Mouse (Mus musculus) heart, embryonic 14.5 days (tissue): Measurements from ENCODE around the gene Camta1. TPM values are rescaled to one million over a fixed set of nuclear protein-coding genes. Genes with fewer than 3 reads are reported as not detected.

Experiments used
- ATAC-seq: fragments of 200-750 bp; cut with Nextera tagmentation; 2 replicates; pipeline ENCODE4 v1.8.0; 2017; ENCODE audit warnings: low read depth, moderate TSS enrichment; ENCODE audit not compliant: insufficient number of reproducible peaks, insufficient read depth, low FRiP score
- H3K27ac ChIP-seq, 2 experiments: fragments of 200-500 bp in 1 of 2; fragments of 300-500 bp in 1 of 2; sonication (generic) in 1 of 2; replicated peaks in 1 of 2; 2 replicates each; pipeline ENCODE4 v1.5.1; 2012 to 2014; ENCODE audit warnings: low read depth in 2 of 2, low read length in 2 of 2, control low read depth in 1 of 2, mild to moderate bottlenecking in 1 of 2, mixed read lengths in 1 of 2; ENCODE audit not compliant: control insufficient read depth in 1 of 2, insufficient read depth in 1 of 2
- H3K27me3 ChIP-seq: fragments of 300-500 bp; sonication (generic); 2 replicates; pipeline ENCODE4 v1.6.1; 2014; ENCODE audit warnings: mild to moderate bottlenecking, low read length, control low read depth; ENCODE audit not compliant: control insufficient read depth, insufficient read depth
- H3K36me3 ChIP-seq: fragments of 300-500 bp; sonication (generic); 2 replicates; pipeline ENCODE4 v1.6.1; 2014; ENCODE audit warnings: mild to moderate bottlenecking, control low read depth, low read length, mixed read lengths; ENCODE audit not compliant: control insufficient read depth, insufficient read depth
- H3K4me1 ChIP-seq, 2 experiments: fragments of 200-500 bp in 1 of 2; fragments of 300-500 bp in 1 of 2; sonication (generic) in 1 of 2; 2 replicates each; pipeline ENCODE4 v1.6.1; 2012 to 2014; ENCODE audit warnings: low read length in 2 of 2, control low read depth in 1 of 2, mixed read lengths in 1 of 2; ENCODE audit not compliant: control insufficient read depth in 2 of 2, insufficient read depth in 2 of 2
- H3K4me2 ChIP-seq: fragments of 300-500 bp; sonication (generic); 2 replicates; pipeline ENCODE4 v1.6.1; 2014; ENCODE audit warnings: mild to moderate bottlenecking, low read length
- H3K4me3 ChIP-seq, 2 experiments: fragments of 200-500 bp in 1 of 2; fragments of 300-500 bp in 1 of 2; sonication (generic) in 1 of 2; 2 replicates each; pipeline ENCODE4 v1.5.1; 2012 to 2014; ENCODE audit warnings: low read length in 2 of 2, mild to moderate bottlenecking in 2 of 2, control low read depth in 1 of 2, low read depth in 1 of 2, moderate library complexity in 1 of 2; ENCODE audit not compliant: control insufficient read depth in 1 of 2, insufficient read depth in 1 of 2
- H3K9ac ChIP-seq: fragments of 300-500 bp; sonication (generic); 2 replicates; pipeline ENCODE4 v1.6.1; 2014; ENCODE audit warnings: mild to moderate bottlenecking, low read length
- H3K9me3 ChIP-seq: fragments of 300-500 bp; sonication (generic); 2 replicates; pipeline ENCODE4 v1.6.1; 2016; ENCODE audit warnings: low read length, control low read depth; ENCODE audit not compliant: control insufficient read depth
- WGBS: fragments of 180-500 bp; shearing (Covaris S2); extraction: QIAGEN DNeasy Blood & Tissue Kit; methylation state at CpG from one replicate; pipeline ENCODE4 v1.1.7; 2014; 5-methylcytosine and 5-hydroxymethylcytosine counted together
- polyA plus RNA-seq: library from polyadenylated mRNA; unstranded; fragments of >200 nt; fragmentation: Nextera tagmentation; extraction: Ambion mirVana; gene quantifications from 2 replicates; pipeline ENCODE4 v1.2.1, GENCODE M21; 2014

Camta1 gene
- polyA plus RNA-seq, 1 experiment from 2014 or later = 150 TPM

- Histone ChIP-seq H3K27ac (no peak overlapping the region), H3K36me3 (no peaks in the 10 kb centered on the region), H3K9ac (no peak overlapping the region), H3K27me3 (no peaks in the 10 kb centered on the region; the same call in 1 of the 2 replicates), H3K4me3 (no peak overlapping the region), H3K9me3 (no peaks in the 10 kb centered on the region; the same call in none of the 2 replicates), H3K4me1 (no peaks in the 10 kb centered on the region), H3K4me2 (no peak overlapping the region)
- WGBS = 42% methylated on average over 6 of the region's 6 CpGs
- ATAC-seq = no peak
These were observed 871.5 kb downstream of the Camta1 start for GRCm38 (mm10) chr4:150990148-150990547.

- Histone ChIP-seq H3K36me3 (no peaks in the 10 kb centered on the region), H3K27ac (no peak overlapping the region), H3K4me2 (no peak overlapping the region), H3K9ac (no peak overlapping the region), H3K4me3 (no peak overlapping the region), H3K4me1 (no peaks in the 10 kb centered on the region), H3K27me3 (no peaks in the 10 kb centered on the region), H3K9me3 (no peaks in the 10 kb centered on the region)
- 82% methylated on average over 5 of the region's 5 CpGs for WGBS
- no peak for ATAC-seq
These were observed 881.5 kb downstream of the Camta1 start for GRCm38 (mm10) chr4:150980153-150980552.

- 76% methylated on average over 9 of the region's 9 CpGs for WGBS
- ATAC-seq = no peak
- Histone ChIP-seq H3K36me3 (no peaks in the 10 kb centered on the region), H3K4me3 (no peak overlapping the region), H3K9ac (no peak overlapping the region), H3K27ac (no peak overlapping the region), H3K4me1 (no peaks in the 10 kb centered on the region), H3K9me3 (no peaks in the 10 kb centered on the region), H3K4me2 (no peak overlapping the region), H3K27me3 (no peaks in the 10 kb centered on the region)
These were observed 882.2 kb downstream of the Camta1 start for GRCm38 (mm10) chr4:150979455-150979854.

GRCm38 (mm10) chr4:150978156-150978910 lies 883.3 kb downstream of the Camta1 start:
- Histone ChIP-seq H3K27ac (no peak overlapping the region), H3K9ac (no peak overlapping the region), H3K9me3 (no peaks in the 10 kb centered on the region), H3K27me3 (no peaks in the 10 kb centered on the region), H3K4me1 (no peaks in the 10 kb centered on the region), H3K36me3 (no peaks in the 10 kb centered on the region), H3K4me2 (no peak overlapping the region), H3K4me3 (no peak overlapping the region)
- 89% methylated on average over 21 of the region's 21 CpGs for WGBS
- ATAC-seq = no peak

- no peak for ATAC-seq
- H3K27ac ChIP-seq = no peak overlapping the region
- no peak overlapping the region for H3K9ac ChIP-seq
These were observed 886.5 kb downstream of the Camta1 start for GRCm38 (mm10) chr4:150975145-150975544.

GRCm38 (mm10) chr4:150973264-150973663 lies 888.4 kb downstream of the Camta1 start:
- no peak for ATAC-seq
- Histone ChIP-seq H3K9me3 (no peaks in the 10 kb centered on the region), H3K9ac (no peak overlapping the region), H3K27me3 (no peaks in the 10 kb centered on the region), H3K27ac (no peak overlapping the region), H3K4me2 (no peak overlapping the region), H3K4me1 (no peaks in the 10 kb centered on the region), H3K4me3 (no peak overlapping the region), H3K36me3 (no peaks in the 10 kb centered on the region)
- WGBS = 72% methylated on average over 8 of the region's 8 CpGs

More at GRCm38 (mm10) chr4:150975145-150975544, 886.5 kb downstream of the Camta1 start:
- H3K4me2 ChIP-seq = no peak overlapping the region
- no peak overlapping the region for H3K4me3 ChIP-seq
- H3K4me1 ChIP-seq = no peaks in the 10 kb centered on the region
- no peaks in the 10 kb centered on the region for H3K36me3 ChIP-seq
- no peaks in the 10 kb centered on the region for H3K9me3 ChIP-seq
- 23% methylated on average over 1 of the region's 1 CpGs for WGBS
- H3K27me3 ChIP-seq = no peaks in the 10 kb centered on the region

- no peak for ATAC-seq
- no peak overlapping the region for H3K27ac ChIP-seq
- H3K9ac ChIP-seq = no peak overlapping the region
- WGBS = 72% methylated on average over 8 of the region's 8 CpGs
- H3K4me1 ChIP-seq = peaks cover 0 to 3% of the 10 kb centered on the region in 2 experiments; a peak in 2 of 4 replicates
- H3K4me3 ChIP-seq = no peak overlapping the region
- no peaks in the 10 kb centered on the region for H3K27me3 ChIP-seq
- H3K36me3 ChIP-seq = no peaks in the 10 kb centered on the region
- no peak overlapping the region for H3K4me2 ChIP-seq
- no peaks in the 10 kb centered on the region for H3K9me3 ChIP-seq
These were observed 892.7 kb downstream of the Camta1 start for GRCm38 (mm10) chr4:150968956-150969355.

GRCm38 (mm10) chr4:150966556-150966955 lies 895.1 kb downstream of the Camta1 start:
- Histone ChIP-seq H3K9me3 (no peaks in the 10 kb centered on the region), H3K4me2 (no peak overlapping the region), H3K4me1 (peaks cover 0 to 3% of the 10 kb centered on the region in 2 experiments; a peak in 2 of 4 replicates), H3K4me3 (no peak overlapping the region), H3K36me3 (no peaks in the 10 kb centered on the region), H3K9ac (no peak overlapping the region), H3K27me3 (no peaks in the 10 kb centered on the region), H3K27ac (no peak overlapping the region)
- 14% methylated on average over 7 of the region's 7 CpGs for WGBS
- no peak; the same call in 1 of the 2 replicates for ATAC-seq
